Mouse (Mus musculus) heart, embryonic 16.5 days (tissue): Measurements from ENCODE around the gene Oas2. TPM values are rescaled to one million over a fixed set of nuclear protein-coding genes. Genes with fewer than 3 reads are reported as not detected.

Source experiments
- ATAC-seq: fragments of 200-750 bp; cut with Nextera tagmentation; replicated peaks from 2 replicates; pipeline ENCODE4 v1.8.0; 2017; ENCODE audit warnings: moderate number of reproducible peaks; ENCODE audit not compliant: insufficient read depth, low FRiP score; ENCODE audit errors: extremely low read depth
- H3K27ac ChIP-seq: fragments of 300-500 bp; sonication (generic); 2 replicates; pipeline ENCODE4 v1.5.1; 2014; ENCODE audit warnings: mild to moderate bottlenecking, low read length, control low read depth, moderate library complexity
- H3K27me3 ChIP-seq: fragments of 300-500 bp; sonication (generic); 2 replicates; pipeline ENCODE4 v1.6.1; 2014; ENCODE audit warnings: low read length, mixed read lengths; ENCODE audit not compliant: control insufficient read depth, insufficient read depth
- H3K36me3 ChIP-seq: fragments of 300-500 bp; sonication (generic); 2 replicates; pipeline ENCODE4 v1.6.1; 2014; ENCODE audit not compliant: control insufficient read depth, insufficient read depth
- H3K4me1 ChIP-seq: fragments of 300-500 bp; sonication (generic); 2 replicates; pipeline ENCODE4 v1.6.1; 2014; ENCODE audit warnings: low read length, mixed read lengths; ENCODE audit not compliant: control insufficient read depth, insufficient read depth
- H3K4me2 ChIP-seq: fragments of 300-500 bp; sonication (generic); 2 replicates; pipeline ENCODE4 v1.6.1; 2014; ENCODE audit warnings: low read depth, mild to moderate bottlenecking, control low read depth, low read length
- H3K4me3 ChIP-seq: fragments of 300-500 bp; sonication (generic); 2 replicates; pipeline ENCODE4 v1.5.1; 2014; ENCODE audit warnings: mild to moderate bottlenecking, control low read depth, low read length
- H3K9ac ChIP-seq: fragments of 300-500 bp; sonication (generic); 2 replicates; pipeline ENCODE4 v1.6.1; 2014; ENCODE audit warnings: low read length, control low read depth
- H3K9me3 ChIP-seq: fragments of 300-500 bp; sonication (generic); replicated peaks from 2 replicates; pipeline ENCODE4 v1.6.1; 2016; ENCODE audit warnings: low read length; ENCODE audit not compliant: control insufficient read depth
- WGBS: fragments of 180-500 bp; shearing (Covaris S2); extraction: QIAGEN DNeasy Blood & Tissue Kit; methylation state at CpG from one replicate; pipeline ENCODE4 v1.1.7; 2014; 5-methylcytosine and 5-hydroxymethylcytosine counted together
- polyA plus RNA-seq: library from polyadenylated mRNA; unstranded; fragments of >200 nt; fragmentation: Nextera tagmentation; extraction: Ambion mirVana; gene quantifications from 2 replicates; pipeline ENCODE4 v1.2.1, GENCODE M21; 2015

The Oas2 gene
- polyA plus RNA-seq, 1 experiment from 2014 or later: 0.46 TPM

GRCm38 (mm10) chr5:120751206-120751605 lies 1.6 kb upstream of the Oas2 start:
- ATAC-seq: no peak
- Histone ChIP-seq H3K4me2 (no peak overlapping the region), H3K9me3 (no peaks in the 10 kb centered on the region), H3K27ac (no peak overlapping the region), H3K4me1 (no peaks in the 10 kb centered on the region), H3K27me3 (0 out of 2 replicates have a peak, but pooled peaks cover 2% of the 10 kb centered on the region), H3K9ac (no peak overlapping the region), H3K36me3 (no peaks in the 10 kb centered on the region), H3K4me3 (no peak overlapping the region)
- WGBS: 75% methylated on average over 3 of the region's 3 CpGs

- 9% methylated on average over 5 of the region's 5 CpGs for WGBS
- H3K36me3 ChIP-seq: no peaks in the 10 kb centered on the region
- H3K9ac ChIP-seq: no peak overlapping the region
- no peak overlapping the region for H3K27ac ChIP-seq
- H3K4me2 ChIP-seq: no peak overlapping the region
- ATAC-seq: no peak
- no peaks in the 10 kb centered on the region for H3K9me3 ChIP-seq
- H3K4me1 ChIP-seq: no peaks in the 10 kb centered on the region
- peaks cover 4% of the 10 kb centered on the region; the same call in 1 of the 2 replicates for H3K27me3 ChIP-seq
- no peak overlapping the region for H3K4me3 ChIP-seq
Measured at GRCm38 (mm10) chr5:120746451-120746850, 3.2 kb downstream of the Oas2 start.

GRCm38 (mm10) chr5:120742125-120742524 lies 7.5 kb downstream of the Oas2 start:
- H3K4me1 ChIP-seq: no peaks in the 10 kb centered on the region
- H3K4me3 ChIP-seq: no peak overlapping the region
- H3K9me3 ChIP-seq: no peaks in the 10 kb centered on the region
- 27% methylated on average over 4 of the region's 4 CpGs for WGBS
- H3K27me3 ChIP-seq: peaks cover 3% of the 10 kb centered on the region; the same call in 1 of the 2 replicates
- ATAC-seq: no peak
- H3K27ac ChIP-seq: no peak overlapping the region
- H3K36me3 ChIP-seq: no peaks in the 10 kb centered on the region
- no peak overlapping the region for H3K4me2 ChIP-seq
- no peak overlapping the region for H3K9ac ChIP-seq

- Histone ChIP-seq H3K4me1 (no peaks in the 10 kb centered on the region), H3K4me2 (no peak overlapping the region), H3K27me3 (no peaks in the 10 kb centered on the region), H3K4me3 (no peak overlapping the region), H3K36me3 (no peaks in the 10 kb centered on the region), H3K9ac (no peak overlapping the region), H3K27ac (no peak overlapping the region), H3K9me3 (no peaks in the 10 kb centered on the region)
- WGBS: 63% methylated on average over 9 of the region's 14 CpGs
- ATAC-seq: no peak
Measured at GRCm38 (mm10) chr5:120734380-120734990, 15.2 kb downstream of the Oas2 start.

- ATAC-seq: no peak
- no peak overlapping the region for H3K9ac ChIP-seq
- no peaks in the 10 kb centered on the region for H3K9me3 ChIP-seq
- H3K27ac ChIP-seq: no peak overlapping the region
- no peak overlapping the region for H3K4me3 ChIP-seq
- 94% methylated on average over 3 of the region's 3 CpGs for WGBS
- no peaks in the 10 kb centered on the region for H3K4me1 ChIP-seq
- no peaks in the 10 kb centered on the region for H3K36me3 ChIP-seq
- H3K27me3 ChIP-seq: no peaks in the 10 kb centered on the region
- no peak overlapping the region for H3K4me2 ChIP-seq
Measured at GRCm38 (mm10) chr5:120733696-120734095, 16.0 kb downstream of the Oas2 start.

- whole genome bisulfite sequencing: 42% methylated on average over 1 of the region's 1 CpGs
- H3K27ac ChIP-seq: no peak overlapping the region
- no peak overlapping the region for H3K4me3 ChIP-seq
- ATAC-seq: no peak
- no peak overlapping the region for H3K9ac ChIP-seq
- H3K4me2 ChIP-seq: no peak overlapping the region
- no peaks in the 10 kb centered on the region for H3K27me3 ChIP-seq
- no peaks in the 10 kb centered on the region for H3K9me3 ChIP-seq
- no peaks in the 10 kb centered on the region for H3K36me3 ChIP-seq
- no peaks in the 10 kb centered on the region for H3K4me1 ChIP-seq
Measured at GRCm38 (mm10) chr5:120732740-120733139, 16.9 kb downstream of the Oas2 start.

GRCm38 (mm10) chr5:120729319-120729718 lies 20.3 kb downstream of the Oas2 start:
- Histone ChIP-seq H3K36me3 (no peaks in the 10 kb centered on the region), H3K9me3 (no peaks in the 10 kb centered on the region), H3K27ac (no peak overlapping the region), H3K4me1 (no peaks in the 10 kb centered on the region), H3K9ac (no peak overlapping the region), H3K27me3 (no peaks in the 10 kb centered on the region), H3K4me2 (no peak overlapping the region), H3K4me3 (no peak overlapping the region)
- 67% methylated on average over 10 of the region's 10 CpGs for WGBS
- no peak for ATAC-seq

GRCm38 (mm10) chr5:120725811-120726455 lies 23.7 kb downstream of the Oas2 start:
- 58% methylated on average over 12 of the region's 12 CpGs for WGBS

GRCm38 (mm10) chr5:120721005-120721404 lies 28.6 kb downstream of the Oas2 start:
- Histone ChIP-seq H3K4me1 (no peaks in the 10 kb centered on the region), H3K4me3 (no peak overlapping the region), H3K4me2 (no peak overlapping the region), H3K9me3 (peaks cover 5% of the 10 kb centered on the region; the same call in 1 of the 2 replicates), H3K27me3 (no peaks in the 10 kb centered on the region), H3K36me3 (no peaks in the 10 kb centered on the region), H3K27ac (no peak overlapping the region), H3K9ac (no peak overlapping the region)
- 54% methylated on average over 7 of the region's 7 CpGs for WGBS
- no peak for ATAC-seq

More at GRCm38 (mm10) chr5:120725811-120726455, 23.7 kb downstream of the Oas2 start:
- Histone ChIP-seq H3K9me3 (no peaks in the 10 kb centered on the region), H3K27me3 (no peaks in the 10 kb centered on the region), H3K27ac (no peak overlapping the region), H3K9ac (no peak overlapping the region), H3K4me3 (no peak overlapping the region), H3K4me2 (no peak overlapping the region), H3K36me3 (no peaks in the 10 kb centered on the region), H3K4me1 (no peaks in the 10 kb centered on the region)
- ATAC-seq: no peak
